Mouse (Mus musculus) layer of hippocampus, adult 11-12 months (tissue): ENCODE results near the gene Atf7.
A peak's percentile ranks its signal among the peaks of the same experiment; 100 is the strongest.
"Not testable (repeated sequence)": the region's sequence is repeated elsewhere in the genome, so short reads cannot be mapped to it uniquely, and the experiment has no call there.

Experiments used
- DNase-seq: peaks from one replicate; pipeline ENCODE4 v3.0.0; 2022; ENCODE audit warnings: low spot score

The Atf7 gene

GRCm38 (mm10) chr15:102624970-102625686, at the start of gene Atf7, which contains the start of gene Gm28047:
Gene Atf7, minus strand, starts transcription at chr15:102625464.
Gene Gm28047, minus strand, starts transcription at chr15:102625067.
- peak; percentile 99 for DNase-seq

- peak; percentile 62 for DNase-seq
Measured at GRCm38 (mm10) chr15:102673548-102673947, 48.3 kb upstream of the Atf7 start.

GRCm38 (mm10) chr15:102672215-102673071, 47.2 kb upstream of the Atf7 start, which contains the start of gene Atp5g2:
Gene Atp5g2, minus strand, starts transcription at chr15:102672352.
- DNase-seq, result peak; percentile 45

- peak; percentile 79 for DNase-seq
Measured at GRCm38 (mm10) chr15:102671721-102672214, 46.5 kb upstream of the Atf7 start.

- peak; percentile 97 for DNase-seq
Measured at GRCm38 (mm10) chr15:102670767-102671575, 45.7 kb upstream of the Atf7 start.

- DNase-seq, result no peak
Measured at GRCm38 (mm10) chr15:102670281-102670680, 45.0 kb upstream of the Atf7 start.

- DNase-seq, result no peak
Measured at GRCm38 (mm10) chr15:102669571-102669970, 44.3 kb upstream of the Atf7 start.

- peak; percentile 70 for DNase-seq
Measured at GRCm38 (mm10) chr15:102665494-102665893, 40.2 kb upstream of the Atf7 start.

- DNase-seq, result no peak
Measured at GRCm38 (mm10) chr15:102663825-102664224, 38.6 kb upstream of the Atf7 start.

- DNase-seq, result not testable (repeated sequence)
Measured at GRCm38 (mm10) chr15:102662601-102663000, 37.3 kb upstream of the Atf7 start.

GRCm38 (mm10) chr15:102657926-102658381, 32.7 kb upstream of the Atf7 start:
- DNase-seq, result no peak

GRCm38 (mm10) chr15:102656658-102657057, 31.4 kb upstream of the Atf7 start:
- peak; percentile 49 for DNase-seq

- DNase-seq, result not testable (repeated sequence)
Measured at GRCm38 (mm10) chr15:102651928-102652660, 26.8 kb upstream of the Atf7 start.

GRCm38 (mm10) chr15:102651107-102651506, 25.8 kb upstream of the Atf7 start:
- DNase-seq, result no peak

- DNase-seq, result peak; percentile 69
Measured at GRCm38 (mm10) chr15:102635817-102636216, 10.6 kb upstream of the Atf7 start.

GRCm38 (mm10) chr15:102634684-102635083, 9.4 kb upstream of the Atf7 start:
- DNase-seq, result no peak

GRCm38 (mm10) chr15:102625687-102626055, 407 bp upstream of the Atf7 start:
- no peak for DNase-seq

- no peak for DNase-seq
Measured at GRCm38 (mm10) chr15:102624291-102624969, 834 bp downstream of the Atf7 start.

GRCm38 (mm10) chr15:102623121-102623520, 2.1 kb downstream of the Atf7 start:
- DNase-seq, result no peak

- DNase-seq, result no peak
Measured at GRCm38 (mm10) chr15:102622536-102622935, 2.7 kb downstream of the Atf7 start.
